Mouse (Mus musculus): ENCODE data around the gene Slc7a8. TPM values are rescaled to one million over a fixed set of nuclear protein-coding genes. Genes with fewer than 3 reads are reported as not detected.

The Slc7a8 gene
- polyA plus RNA-seq, 1 experiment, result 37.1 TPM

- Histone ChIP-seq H3K27ac (ENCODE audit: insufficient read depth, low read length) (no peak overlapping the region), H3K27me3 (ENCODE audit: control insufficient read depth, insufficient read depth, low read length) (no peaks in the 10 kb centered on the region), H3K4me1 (ENCODE audit: control insufficient read depth, insufficient read depth, low read length) (no peaks in the 10 kb centered on the region), H3K4me3 (replicated peaks; ENCODE audit: insufficient read depth, low read depth, low read length) (no peak overlapping the region)
- WGBS, result 56% methylated on average over 4 of the region's 4 CpGs
- TF ChIP-seq POLR2A (IDR thresholded peaks at IDR 0.05; ENCODE audit: borderline replicate concordance, insufficient read depth, low read length), result no peak
- DNase-seq, result no peak
These were observed 27.2 kb upstream of the Slc7a8 start for GRCm38 (mm10) chr14:54808718-54809667.

GRCm38 (mm10) chr14:54806124-54806523 is 24.4 kb upstream of the Slc7a8 start:
- TF ChIP-seq CTCF (IDR thresholded peaks at IDR 0.05; ENCODE audit: borderline replicate concordance, insufficient read depth, low read depth, low read length) (no peak), POLR2A (IDR thresholded peaks at IDR 0.05; ENCODE audit: borderline replicate concordance, insufficient read depth, low read length) (no peak)
- no peak for DNase-seq
- H3K27me3 ChIP-seq (ENCODE audit: control insufficient read depth, insufficient read depth, low read length), result no peaks in the 10 kb centered on the region
- H3K4me1 ChIP-seq (ENCODE audit: control insufficient read depth, insufficient read depth, low read length), result no peaks in the 10 kb centered on the region
- H3K4me3 ChIP-seq (replicated peaks; ENCODE audit: insufficient read depth, low read depth, low read length), result no peak overlapping the region
- no peak overlapping the region for H3K27ac ChIP-seq (ENCODE audit: insufficient read depth, low read length)
- WGBS, result 83% methylated on average over 4 of the region's 4 CpGs

GRCm38 (mm10) chr14:54802428-54802827 is 20.7 kb upstream of the Slc7a8 start:
- Histone ChIP-seq H3K4me3 (replicated peaks; ENCODE audit: insufficient read depth, low read depth, low read length) (no peak overlapping the region), H3K27me3 (ENCODE audit: control insufficient read depth, insufficient read depth, low read length) (no peaks in the 10 kb centered on the region), H3K4me1 (ENCODE audit: control insufficient read depth, insufficient read depth, low read length) (no peaks in the 10 kb centered on the region), H3K27ac (ENCODE audit: insufficient read depth, low read length) (no peak overlapping the region)
- WGBS, result 87% methylated on average over 4 of the region's 4 CpGs
- no peak for DNase-seq
- no peak for TF ChIP-seq POLR2A (IDR thresholded peaks at IDR 0.05; ENCODE audit: borderline replicate concordance, insufficient read depth, low read length)
- TF ChIP-seq CTCF (IDR thresholded peaks at IDR 0.05; ENCODE audit: borderline replicate concordance, insufficient read depth, low read depth, low read length), result no peak

- Histone ChIP-seq H3K4me1 (ENCODE audit: control insufficient read depth, insufficient read depth, low read length) (no peaks in the 10 kb centered on the region), H3K27me3 (ENCODE audit: control insufficient read depth, insufficient read depth, low read length) (no peaks in the 10 kb centered on the region), H3K4me3 (replicated peaks; ENCODE audit: insufficient read depth, low read depth, low read length) (no peak overlapping the region), H3K27ac (ENCODE audit: insufficient read depth, low read length) (no peak overlapping the region)
- DNase-seq, result no peak
- 59% methylated on average over 10 of the region's 10 CpGs for WGBS
- no peak for TF ChIP-seq POLR2A (IDR thresholded peaks at IDR 0.05; ENCODE audit: borderline replicate concordance, insufficient read depth, low read length)
- TF ChIP-seq CTCF (IDR thresholded peaks at IDR 0.05; ENCODE audit: borderline replicate concordance, insufficient read depth, low read depth, low read length), result peak; percentile 11; the same call in 1 of the 2 replicates
These were observed 17.9 kb upstream of the Slc7a8 start for GRCm38 (mm10) chr14:54799686-54800085.

- no peaks in the 10 kb centered on the region for H3K4me1 ChIP-seq (ENCODE audit: control insufficient read depth, insufficient read depth, low read length)
These were observed 15.0 kb upstream of the Slc7a8 start for GRCm38 (mm10) chr14:54796760-54797159.

GRCm38 (mm10) chr14:54795901-54796300 is 14.2 kb upstream of the Slc7a8 start:
- 82% methylated on average over 1 of the region's 1 CpGs for WGBS
- Histone ChIP-seq H3K4me1 (ENCODE audit: control insufficient read depth, insufficient read depth, low read length) (no peaks in the 10 kb centered on the region), H3K4me3 (replicated peaks; ENCODE audit: insufficient read depth, low read depth, low read length) (no peak overlapping the region), H3K27me3 (ENCODE audit: control insufficient read depth, insufficient read depth, low read length) (no peaks in the 10 kb centered on the region), H3K27ac (ENCODE audit: insufficient read depth, low read length) (no peak overlapping the region)
- TF ChIP-seq POLR2A (IDR thresholded peaks at IDR 0.05; ENCODE audit: borderline replicate concordance, insufficient read depth, low read length) (no peak), CTCF (IDR thresholded peaks at IDR 0.05; ENCODE audit: borderline replicate concordance, insufficient read depth, low read depth, low read length) (no peak)
- DNase-seq, result no peak

More at GRCm38 (mm10) chr14:54796760-54797159, 15.0 kb upstream of the Slc7a8 start:
- DNase-seq, result no peak
- Histone ChIP-seq H3K27ac (ENCODE audit: insufficient read depth, low read length) (no peak overlapping the region), H3K4me3 (replicated peaks; ENCODE audit: insufficient read depth, low read depth, low read length) (no peak overlapping the region), H3K27me3 (ENCODE audit: control insufficient read depth, insufficient read depth, low read length) (no peaks in the 10 kb centered on the region)
- 93% methylated on average over 15 of the region's 15 CpGs for WGBS
- no peak for TF ChIP-seq POLR2A (IDR thresholded peaks at IDR 0.05; ENCODE audit: borderline replicate concordance, insufficient read depth, low read length)
- TF ChIP-seq CTCF (IDR thresholded peaks at IDR 0.05; ENCODE audit: borderline replicate concordance, insufficient read depth, low read depth, low read length), result no peak

GRCm38 (mm10) chr14:54793894-54794830 is 12.4 kb upstream of the Slc7a8 start:
- Histone ChIP-seq H3K27me3 (ENCODE audit: control insufficient read depth, insufficient read depth, low read length) (no peaks in the 10 kb centered on the region), H3K27ac (ENCODE audit: insufficient read depth, low read length) (no peak overlapping the region), H3K4me3 (replicated peaks; ENCODE audit: insufficient read depth, low read depth, low read length) (no peak overlapping the region), H3K4me1 (ENCODE audit: control insufficient read depth, insufficient read depth, low read length) (no peaks in the 10 kb centered on the region)
- TF ChIP-seq CTCF (IDR thresholded peaks at IDR 0.05; ENCODE audit: borderline replicate concordance, insufficient read depth, low read depth, low read length), result no peak
- no peak for TF ChIP-seq POLR2A (IDR thresholded peaks at IDR 0.05; ENCODE audit: borderline replicate concordance, insufficient read depth, low read length)
- WGBS, result 80% methylated on average over 8 of the region's 8 CpGs
- DNase-seq, result no peak

Data from cerebellum, adult 2 months (tissue).